Comparison of ENCODE assay signal across 32 mouse cellular contexts in genomic region chr14:44861161-44861560, GRCm38 (mm10). TPM values are rescaled to one million over a fixed set of nuclear protein-coding genes. Genes with fewer than 3 reads are reported as not detected.
"Had no signal": no experiment of that assay in that cellular context is flagged by ENCODE, and none has a peak within 500 bp of the region (broad histone marks: within the 10 kb centered on the region; RNA-seq: fewer than 3 reads in every experiment).

No protein-coding gene starts in this region.

- H3K4me1 ChIP-seq: liver, embryonic 12.5 days had no signal

- H3K36me3 ChIP-seq: heart, embryonic 10.5 days; heart, embryonic 12.5 days; hindbrain, embryonic 13.5 days; hindbrain, embryonic 15.5 days; limb, embryonic 13.5 days; limb, embryonic 15.5 days; liver, embryonic 12.5 days had no signal

- DNase-seq: gastrocnemius, postnatal 14 days; gastrocnemius, postnatal 36 days; heart, adult 18-20 months; heart, postnatal 10 days; heart, postnatal 4 days; kidney, adult 11 months; kidney, adult 8-10 months; kidney, postnatal 10 days; kidney, postnatal 25 days; kidney, postnatal 4 days; left cerebral cortex, postnatal 4 days had no signal

- H3K9me3 ChIP-seq: heart, embryonic 10.5 days; heart, embryonic 12.5 days; hindbrain, embryonic 13.5 days; hindbrain, embryonic 15.5 days; limb, embryonic 13.5 days; limb, embryonic 15.5 days; liver, embryonic 12.5 days had no signal

- ATAC-seq: hindbrain, postnatal 0 days; intestine, embryonic 16.5 days; liver, embryonic 12.5 days had no signal

- H3K4me3 ChIP-seq: heart, embryonic 10.5 days; heart, embryonic 12.5 days; hindbrain, embryonic 13.5 days; hindbrain, embryonic 15.5 days; layer of hippocampus, adult 2 months; limb, embryonic 13.5 days; limb, embryonic 15.5 days; liver, embryonic 12.5 days had no signal

RNA-seq across cellular contexts. Expression of gene Ptgdr, which starts 2.0 kb away (rescaled TPM):
- total RNA-seq: gastrocnemius, adult 18-20 months; gastrocnemius, postnatal 36 days; heart, adult 18-20 months; heart, adult 8-10 months; heart, postnatal 10 days; heart, postnatal 25 days; heart, postnatal 4 days; liver, adult 2 months had no signal
- polyA plus RNA-seq: heart, embryonic 10.5 days; heart, embryonic 12.5 days; heart, embryonic 14.5 days; heart, embryonic 16.5 days; hindbrain, embryonic 11.5 days; intestine, embryonic 14.5 days; intestine, embryonic 16.5 days; kidney, embryonic 14.5 days; kidney, embryonic 16.5 days; liver, adult 2 months; liver, embryonic 12.5 days; liver, embryonic 14.5 days had no signal
